In the genomic region with DNA sequence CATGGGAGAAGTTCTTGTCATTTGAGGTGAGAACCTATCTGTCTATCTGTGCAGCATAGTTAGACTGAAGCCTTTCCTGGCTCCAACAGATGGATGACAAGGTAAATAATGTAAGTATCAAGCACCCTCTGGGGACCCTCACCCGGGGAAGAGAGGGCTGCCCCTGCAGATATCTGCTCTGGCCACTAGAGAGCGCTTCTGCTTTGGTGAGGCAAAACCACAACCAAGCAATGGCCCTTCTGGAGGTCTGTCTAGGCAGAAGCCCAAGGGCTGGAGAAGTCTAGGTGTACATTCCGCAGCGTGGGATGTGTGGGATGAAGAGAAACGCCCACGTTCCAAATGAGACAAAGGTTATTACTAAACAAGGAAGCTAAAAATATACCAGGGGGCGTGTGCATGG, we compare ENCODE assay signal across 13 mouse cellular contexts. TPM values are rescaled to one million over a fixed set of nuclear protein-coding genes. Genes with fewer than 3 reads are reported as not detected.
DNase-seq lines count a peak whose midpoint lies in the region; ATAC-seq and TF ChIP-seq lines count a peak whose summit lies in the region.
"Had no signal": no experiment of that assay in that cellular context is flagged by ENCODE, and none has a peak within 500 bp of the region (broad histone marks: within the 10 kb centered on the region; RNA-seq: fewer than 3 reads in every experiment).

No protein-coding gene starts in this region.

- H3K4me3 ChIP-seq in CH12.LX (replicated peaks in 1 of 3; ENCODE audit: low read depth in 2 of 3, low read length in 2 of 3, poor library complexity in 1 of 3) (no peak overlapping the region), G1E (ENCODE audit: low read depth, low read length) (no peak overlapping the region)
- H3K4me3 ChIP-seq: erythroblast, embryonic 14.5 days; neural tube, embryonic 12.5 days had no signal

- no peak overlapping the region for H3K4me2 ChIP-seq in CH12.LX (ENCODE audit: insufficient read depth, low read depth, poor library complexity, severe bottlenecking)
- H3K4me2 ChIP-seq: neural tube, embryonic 12.5 days had no signal

- no peak for TF ChIP-seq EP300 in CH12.LX (IDR thresholded peaks at IDR 0.05; ENCODE audit: low read length)

- dilution Hi-C loops in CH12.LX (cut with MboI; ENCODE audit: extremely low pct_ligation_motif_present, extremely low pct_unique_long_range_greater_than_20kb, low sequenced_read_pairs): no loop called here

- H3K9me3 ChIP-seq in CH12.LX (replicated peaks; ENCODE audit: low read length) (peaks cover 4% of the 10 kb centered on the region), G1E (replicated peaks) (0 out of 2 replicates have a peak, but pooled peaks cover 3% of the 10 kb centered on the region)
- H3K9me3 ChIP-seq: neural tube, embryonic 12.5 days had no signal

- no peaks in the 10 kb centered on the region for H3K79me2 ChIP-seq in CH12.LX (replicated peaks; ENCODE audit: control insufficient read depth, extremely low read depth, insufficient read depth, poor library complexity, severe bottlenecking)

- in situ Hi-C loops in CH12.LX (cut with MboI; ENCODE audit: low pct_ligation_motif_present, low pct_unique_long_range_greater_than_20kb, low sequenced_read_pairs): no loop called here

- H3K4me1 ChIP-seq in CH12.LX (ENCODE audit: control insufficient read depth in 1 of 2, insufficient read depth in 2 of 2) (peaks cover 0 to 7% of the 10 kb centered on the region in 2 experiments; a peak in 1 of 4 replicates), G1E (ENCODE audit: insufficient read depth, low read depth, low read length) (peaks cover 33% of the 10 kb centered on the region)
- H3K4me1 ChIP-seq: neural tube, embryonic 12.5 days had no signal

- H3K36me3 ChIP-seq in CH12.LX (replicated peaks in 1 of 2; ENCODE audit: control insufficient read depth in 1 of 2, insufficient read depth in 1 of 2, low read length in 1 of 2): no peaks in the 10 kb centered on the region
- no peaks in the 10 kb centered on the region for H3K36me3 ChIP-seq in G1E (replicated peaks)
- H3K36me3 ChIP-seq: neural tube, embryonic 12.5 days had no signal

- no peak for ATAC-seq in G1E (ENCODE audit: extremely low read depth, insufficient number of reproducible peaks, low FRiP score, poor library complexity, severe bottlenecking)
- peak; percentile 66 for ATAC-seq in megakaryocyte progenitor cell, adult 5-6 weeks (replicated peaks; ENCODE audit: poor library complexity)
- no peak for ATAC-seq in megakaryocyte, adult 5-6 weeks (ENCODE audit: poor library complexity, severe bottlenecking)
- ATAC-seq: hindbrain, embryonic 16.5 days had no signal

- peak; percentile 35 for TF ChIP-seq RAD21 in CH12.LX (IDR thresholded peaks at IDR 0.05; ENCODE audit: low read depth, low read length)

- no peak overlapping the region for H3K27ac ChIP-seq in CH12.LX (ENCODE audit: insufficient read depth, low read depth)
- H3K27ac ChIP-seq: macrophage; neural tube, embryonic 12.5 days had no signal

- TF ChIP-seq POLR2A in CH12.LX (IDR thresholded peaks at IDR 0.05; ENCODE audit: low read depth, low read length): no peak

- TF ChIP-seq CTCF in CH12.LX (conservative IDR thresholded peaks at IDR 0.05 in 1 of 2, IDR thresholded peaks at IDR 0.05 in 1 of 2; ENCODE audit: low read depth in 2 of 2, low read length in 2 of 2): peak; percentile 29 to 63; a peak in 2 of 4 replicates
- TF ChIP-seq CTCF in G1E (IDR thresholded peaks at IDR 0.05; ENCODE audit: low read depth, low read length): peak; percentile 81

- DNase-seq in kidney, postnatal 4 days: peak; percentile 22 to 33
- no peak for DNase-seq in kidney, postnatal 14 days
- no peak for DNase-seq in CH12.LX (ENCODE audit: extremely low read depth)
- DNase-seq in G1E (ENCODE audit: low spot score): peak; percentile 35
- no peak for DNase-seq in heart, adult 8-10 months (ENCODE audit: low spot score)
- DNase-seq: cerebellum, adult 11-12 months; gastrocnemius, postnatal 36 days had no signal

- H3K9ac ChIP-seq in CH12.LX (ENCODE audit: insufficient read depth, low read depth): no peak overlapping the region
- H3K9ac ChIP-seq: neural tube, embryonic 12.5 days had no signal

- H3K27me3 ChIP-seq in CH12.LX (replicated peaks): peaks cover 2% of the 10 kb centered on the region
- H3K27me3 ChIP-seq in G1E (ENCODE audit: insufficient read depth, low read length): peaks cover 3% of the 10 kb centered on the region; the same call in 1 of the 2 replicates
- H3K27me3 ChIP-seq: neural tube, embryonic 12.5 days had no signal

TF ChIP-seq in CH12.LX, 34 proteins besides CTCF, POLR2A, EP300 and RAD21:
- peak; percentile 26 for TF ChIP-seq SMC3 (IDR thresholded peaks at IDR 0.05; ENCODE audit: low read depth, low read length)
- TF ChIP-seq MXI1 (IDR thresholded peaks at IDR 0.05; ENCODE audit: low read depth, low read length): no peak

RNA-seq across cellular contexts. Expression of a gene that starts 9.8 kb away (rescaled TPM):
- 23.2 and 24.9 TPM in 2 replicates for total RNA-seq in CH12.LX (2012; rRNA removed)
- 6.6 and 7.0 TPM in 2 replicates for total RNA-seq in CH12.LX (2014; rRNA removed)
- 16.2 and 19.3 TPM in 2 replicates for polyA plus RNA-seq in CH12.LX (2012; ENCODE audit: insufficient read length, low read depth)
- total RNA-seq in G1E (2014; fragmentation: Nextera tagmentation): 99.7 and 126 TPM in 2 replicates
- 38.9 and 44.1 TPM in 2 replicates for total RNA-seq in G1E (2017)
- 56.4 and 69.8 TPM in 2 replicates for polyA plus RNA-seq in G1E (2012)
- total RNA-seq in megakaryocyte progenitor cell, adult 5-6 weeks (2015): 21.5 and 29.3 TPM in 2 replicates
- 22.3 and 49.3 TPM in 2 replicates for total RNA-seq in megakaryocyte progenitor cell, adult 5-6 weeks (2017)
- total RNA-seq in heart, adult 8-10 months (2022): 1 to 10 TPM; 1.1 to 1.6 (median 1.3) TPM
- 21.9 and 26.8 TPM in 2 replicates for total RNA-seq in megakaryocyte, adult 5-6 weeks (2015)
- total RNA-seq in megakaryocyte, adult 5-6 weeks (2017): 35.0 and 41.8 TPM in 2 replicates

Comparison
In these comparisons a context has a peak if more than half of its experiments do, and no peak if none do; other contexts are left out.
1. DNase-seq: peak in kidney, postnatal 4 days (2 of 2) and G1E (single experiment); none in kidney, postnatal 14 days (single experiment), CH12.LX (single experiment) and heart, adult 8-10 months (single experiment).